Comparison of ENCODE assay signal across 8 mouse cellular contexts in the genomic region with DNA sequence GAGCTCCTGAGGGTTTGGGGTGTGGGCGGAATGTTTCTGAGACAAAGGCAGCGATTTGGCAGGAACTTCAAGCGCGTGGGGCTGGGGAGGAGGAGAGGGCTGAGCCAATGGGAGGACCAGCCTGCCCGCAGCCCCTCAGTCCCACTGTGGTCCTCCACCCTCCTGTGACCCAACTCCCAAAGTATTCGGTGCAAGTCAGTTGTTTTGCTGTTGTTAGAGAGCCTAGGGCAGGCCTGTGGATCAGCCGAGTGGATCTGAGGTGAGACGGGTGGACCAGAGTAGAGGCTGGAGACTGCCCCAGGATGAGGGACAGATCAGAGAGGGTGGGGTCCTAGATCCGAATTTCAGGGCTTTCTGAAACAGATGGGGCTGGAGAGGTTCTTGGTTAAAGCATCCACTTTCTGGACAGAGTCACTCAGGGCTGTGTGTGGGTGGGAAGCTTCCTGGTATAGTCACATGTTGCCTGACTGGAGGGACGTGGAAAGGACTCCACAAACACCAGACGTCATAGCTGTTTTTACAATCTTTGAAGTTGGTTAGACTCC.
DNase-seq lines count a peak whose midpoint lies in the region; ATAC-seq and TF ChIP-seq lines count a peak whose summit lies in the region.

No protein-coding gene starts in this region.

- ATAC-seq in cerebellum, adult (ENCODE audit: insufficient number of reproducible peaks, low FRiP score, low TSS enrichment), result 0 out of 2 replicates have a peak, but pooled peaks have one; percentile 13
- peak; percentile 90 for ATAC-seq in embryonic facial prominence, embryonic 14.5 days (ENCODE audit: low read depth)

- TF ChIP-seq EP300 in heart, adult 2 months (IDR thresholded peaks at IDR 0.05; ENCODE audit: insufficient read depth, low read depth, low read length), result peak; percentile 77

- H3K27ac ChIP-seq in embryonic facial prominence, embryonic 14.5 days (replicated peaks; ENCODE audit: low read depth, low read length), result peak overlapping the region; percentile 85
- peak overlapping the region; percentile 88 for H3K27ac ChIP-seq in heart, adult 2 months

- intact Hi-C loops in heart, adult 2 months (cut with DNase I), result loop anchor here (5.0 kb wide), 1 partner anchor 196 kb away; no protein-coding TSS in a partner anchor
- intact Hi-C loops in left cerebral cortex, postnatal 4 days (cut with DNase I), result no loop called here

- no peaks in the 10 kb centered on the region for H3K79me2 ChIP-seq in heart, adult 2 months (replicated peaks; ENCODE audit: control insufficient read depth, insufficient read depth, low read length)

- peaks cover 12% of the 10 kb centered on the region; the same call in 1 of the 2 replicates for H3K4me1 ChIP-seq in embryonic facial prominence, embryonic 14.5 days (ENCODE audit: control insufficient read depth, insufficient read depth, low read length)
- no peaks in the 10 kb centered on the region; the same call in 1 of the 2 replicates for H3K4me1 ChIP-seq in heart, adult 2 months (ENCODE audit: control insufficient read depth, insufficient read depth, low read length)

- no peak for TF ChIP-seq CTCF in heart, adult 2 months (IDR thresholded peaks at IDR 0.05)

- 11% methylated on average over 11 of the region's 11 CpGs for WGBS in embryonic facial prominence, embryonic 14.5 days
- 6% methylated on average over 11 of the region's 11 CpGs for WGBS in heart, adult 2 months

- DNase-seq in cerebellum, adult 11 months, result no peak
- DNase-seq in embryonic facial prominence, embryonic 14.5 days (ENCODE audit: low spot score), result peak; percentile 91
- peak; percentile 85 to 89 for DNase-seq in heart, adult 2 months
- peak; percentile 48 for DNase-seq in kidney, adult 18-20 months
- DNase-seq in left cerebral cortex, postnatal 4 days, result peak; percentile 59
- DNase-seq in mesoderm, embryonic 11.5 days (ENCODE audit: low read depth, low spot score), result peak; percentile 65
- DNase-seq in right cerebral cortex, postnatal 36 days (ENCODE audit: low spot score in 2 of 2), result peak; percentile 69 to 79

- H3K9ac ChIP-seq in embryonic facial prominence, embryonic 14.5 days (ENCODE audit: low read depth, low read length), result peak overlapping the region; percentile 62
- H3K9ac ChIP-seq in heart, adult 2 months (ENCODE audit: low read depth, low read length), result peak overlapping the region; percentile 27

- no peaks in the 10 kb centered on the region for H3K27me3 ChIP-seq in embryonic facial prominence, embryonic 14.5 days (replicated peaks; ENCODE audit: control insufficient read depth, insufficient read depth, low read length)
- no peaks in the 10 kb centered on the region for H3K27me3 ChIP-seq in heart, adult 2 months (ENCODE audit: control insufficient read depth, insufficient read depth, low read length)

- H3K36me3 ChIP-seq in embryonic facial prominence, embryonic 14.5 days (ENCODE audit: control insufficient read depth, insufficient read depth, low read length), result no peaks in the 10 kb centered on the region
- H3K36me3 ChIP-seq in heart, adult 2 months (ENCODE audit: control insufficient read depth, insufficient read depth, low read length), result 0 out of 2 replicates have a peak, but pooled peaks cover 3% of the 10 kb centered on the region

- H3K4me2 ChIP-seq in embryonic facial prominence, embryonic 14.5 days (ENCODE audit: low read depth, low read length), result peak overlapping the region; percentile 67

- H3K4me3 ChIP-seq in embryonic facial prominence, embryonic 14.5 days (ENCODE audit: low read depth, low read length), result peak overlapping the region; percentile 40
- peak overlapping the region; percentile 52 for H3K4me3 ChIP-seq in heart, adult 2 months

- no peaks in the 10 kb centered on the region for H3K9me3 ChIP-seq in embryonic facial prominence, embryonic 14.5 days (ENCODE audit: control insufficient read depth, low read length)

- TF ChIP-seq POLR2A in heart, adult 2 months (IDR thresholded peaks at IDR 0.05; ENCODE audit: insufficient read depth, low read depth, low read length), result peak; percentile 82
